Mouse (Mus musculus) forebrain, embryonic 14.5 days (tissue): ENCODE measurements around the gene Lrmda. TPM values are rescaled to one million over a fixed set of nuclear protein-coding genes. Genes with fewer than 3 reads are reported as not detected.

Experiments
- ATAC-seq: fragments of 200-750 bp; cut with Nextera tagmentation; 2 replicates; pipeline ENCODE4 v1.8.0; 2017; ENCODE audit warnings: mild to moderate bottlenecking, moderate library complexity
- DNase-seq: peaks from one replicate; pipeline ENCODE4 v3.0.0-alpha.2; 2015; ENCODE audit warnings: low spot score
- H3K27ac ChIP-seq: fragments of 300-500 bp; sonication (generic); 2 replicates; pipeline ENCODE4 v1.5.1; 2014; ENCODE audit warnings: low read depth, mild to moderate bottlenecking, control low read depth, low read length, moderate library complexity
- H3K27me3 ChIP-seq: fragments of 300-500 bp; sonication (generic); replicated peaks from 2 replicates; pipeline ENCODE4 v1.6.1; 2014; ENCODE audit warnings: low read length, control low read depth, mixed read lengths; ENCODE audit not compliant: control insufficient read depth, insufficient read depth
- H3K36me3 ChIP-seq: fragments of 300-500 bp; sonication (generic); 2 replicates; pipeline ENCODE4 v1.6.1; 2014; ENCODE audit warnings: low read length, control low read depth; ENCODE audit not compliant: control insufficient read depth, insufficient read depth
- H3K4me1 ChIP-seq: fragments of 300-500 bp; sonication (generic); 2 replicates; pipeline ENCODE4 v1.6.1; 2014; ENCODE audit warnings: antibody characterized with exemption, low read length, control low read depth; ENCODE audit not compliant: control insufficient read depth, insufficient read depth
- H3K4me2 ChIP-seq: fragments of 300-500 bp; sonication (generic); 2 replicates; pipeline ENCODE4 v1.6.1; 2014; ENCODE audit warnings: mild to moderate bottlenecking, control low read depth, low read length
- H3K4me3 ChIP-seq: fragments of 300-500 bp; sonication (generic); 2 replicates; pipeline ENCODE4 v1.5.1; 2014; ENCODE audit warnings: low read depth, low read length, control low read depth
- H3K9ac ChIP-seq: fragments of 300-500 bp; sonication (generic); 2 replicates; pipeline ENCODE4 v1.6.1; 2014; ENCODE audit warnings: mild to moderate bottlenecking, low read length, control low read depth, moderate library complexity
- H3K9me3 ChIP-seq: fragments of 300-500 bp; sonication (generic); replicated peaks from 2 replicates; pipeline ENCODE4 v1.6.1; 2016; ENCODE audit warnings: low read length, control low read depth, mixed read lengths; ENCODE audit not compliant: control insufficient read depth
- WGBS: fragments of 180-500 bp; shearing (Covaris S2); extraction: QIAGEN DNeasy Blood & Tissue Kit; methylation state at CpG from one replicate; pipeline ENCODE4 v1.1.7; 2014; 5-methylcytosine and 5-hydroxymethylcytosine counted together
- polyA plus RNA-seq: library from polyadenylated mRNA; unstranded; fragments of >200 nt; fragmentation: Nextera tagmentation; extraction: Ambion mirVana; gene quantifications from 2 replicates; pipeline ENCODE4 v1.2.1, GENCODE M21; 2014

The Lrmda gene
- polyA plus RNA-seq, 1 experiment from 2014 or later = not detected

- ATAC-seq (no peak), DNase-seq (no peak)
- H3K4me2 ChIP-seq = no peak overlapping the region
- no peaks in the 10 kb centered on the region for H3K27me3 ChIP-seq
- no peaks in the 10 kb centered on the region for H3K36me3 ChIP-seq
- no peak overlapping the region for H3K27ac ChIP-seq
- H3K9ac ChIP-seq = no peak overlapping the region
- no peak overlapping the region for H3K4me3 ChIP-seq
- no peaks in the 10 kb centered on the region for H3K9me3 ChIP-seq
- no peaks in the 10 kb centered on the region for H3K4me1 ChIP-seq
These were observed 901.6 kb downstream of the Lrmda start for GRCm38 (mm10) chr14:22921152-22921551.

GRCm38 (mm10) chr14:22921796-22922195 lies 902.3 kb downstream of the Lrmda start:
- Histone ChIP-seq H3K36me3 (no peaks in the 10 kb centered on the region), H3K4me1 (no peaks in the 10 kb centered on the region), H3K27me3 (no peaks in the 10 kb centered on the region), H3K4me2 (no peak overlapping the region), H3K9me3 (no peaks in the 10 kb centered on the region), H3K9ac (no peak overlapping the region), H3K4me3 (no peak overlapping the region), H3K27ac (no peak overlapping the region)
- DNase-seq (no peak), ATAC-seq (no peak)
- WGBS = 92% methylated on average over 2 of the region's 2 CpGs

- no peaks in the 10 kb centered on the region for H3K36me3 ChIP-seq
- ATAC-seq = peak; percentile 72; the same call in 1 of the 2 replicates
- no peaks in the 10 kb centered on the region for H3K27me3 ChIP-seq
- no peaks in the 10 kb centered on the region for H3K4me1 ChIP-seq
- no peak overlapping the region for H3K4me3 ChIP-seq
- H3K27ac ChIP-seq = no peak overlapping the region
- peak; percentile 52 for DNase-seq
- no peak overlapping the region for H3K4me2 ChIP-seq
- whole genome bisulfite sequencing = 86% methylated on average over 4 of the region's 4 CpGs
- no peaks in the 10 kb centered on the region for H3K9me3 ChIP-seq
- no peak overlapping the region for H3K9ac ChIP-seq
These were observed 903.1 kb downstream of the Lrmda start for GRCm38 (mm10) chr14:22922571-22922970.

- H3K9me3 ChIP-seq = no peaks in the 10 kb centered on the region
- H3K4me2 ChIP-seq = no peak overlapping the region
- H3K9ac ChIP-seq = no peak overlapping the region
- DNase-seq = no peak
- H3K4me3 ChIP-seq = no peak overlapping the region
- H3K27ac ChIP-seq = no peak overlapping the region
- H3K4me1 ChIP-seq = no peaks in the 10 kb centered on the region
- H3K36me3 ChIP-seq = no peaks in the 10 kb centered on the region
- WGBS = 67% methylated on average over 1 of the region's 2 CpGs
- no peak for ATAC-seq
- no peaks in the 10 kb centered on the region for H3K27me3 ChIP-seq
These were observed 903.7 kb downstream of the Lrmda start for GRCm38 (mm10) chr14:22923251-22923650.

GRCm38 (mm10) chr14:22928263-22928662 lies 908.8 kb downstream of the Lrmda start:
- WGBS = 85% methylated on average over 2 of the region's 2 CpGs
- DNase-seq (no peak), ATAC-seq (no peak)
- Histone ChIP-seq H3K9me3 (no peaks in the 10 kb centered on the region), H3K9ac (no peak overlapping the region), H3K27ac (no peak overlapping the region), H3K4me3 (no peak overlapping the region), H3K4me2 (no peak overlapping the region), H3K36me3 (no peaks in the 10 kb centered on the region), H3K27me3 (no peaks in the 10 kb centered on the region), H3K4me1 (no peaks in the 10 kb centered on the region)

GRCm38 (mm10) chr14:22928683-22929082 lies 909.2 kb downstream of the Lrmda start:
- no peak for ATAC-seq
- no peaks in the 10 kb centered on the region for H3K36me3 ChIP-seq
- H3K4me1 ChIP-seq = no peaks in the 10 kb centered on the region
- H3K9ac ChIP-seq = no peak overlapping the region
- DNase-seq = no peak
- no peaks in the 10 kb centered on the region for H3K27me3 ChIP-seq
- no peak overlapping the region for H3K4me2 ChIP-seq
- H3K27ac ChIP-seq = no peak overlapping the region
- no peaks in the 10 kb centered on the region for H3K9me3 ChIP-seq
- WGBS = 95% methylated on average over 1 of the region's 1 CpGs
- H3K4me3 ChIP-seq = no peak overlapping the region

- Histone ChIP-seq H3K4me2 (no peak overlapping the region), H3K9me3 (no peaks in the 10 kb centered on the region), H3K36me3 (no peaks in the 10 kb centered on the region), H3K4me3 (no peak overlapping the region), H3K9ac (no peak overlapping the region), H3K27me3 (no peaks in the 10 kb centered on the region), H3K4me1 (no peaks in the 10 kb centered on the region), H3K27ac (no peak overlapping the region)
- WGBS = 93% methylated on average over 2 of the region's 2 CpGs
- DNase-seq = no peak
- ATAC-seq = no peak
These were observed 910.1 kb downstream of the Lrmda start for GRCm38 (mm10) chr14:22929585-22929984.

GRCm38 (mm10) chr14:22930488-22931046 lies 911.1 kb downstream of the Lrmda start:
- H3K9ac ChIP-seq = no peak overlapping the region

GRCm38 (mm10) chr14:22931114-22931822 lies 911.8 kb downstream of the Lrmda start:
- ATAC-seq (no peak), DNase-seq (no peak)
- no peaks in the 10 kb centered on the region for H3K27me3 ChIP-seq
- H3K4me3 ChIP-seq = no peak overlapping the region
- no peak overlapping the region for H3K9ac ChIP-seq
- H3K36me3 ChIP-seq = no peaks in the 10 kb centered on the region
- H3K4me2 ChIP-seq = no peak overlapping the region
- WGBS = 89% methylated on average over 4 of the region's 4 CpGs
- 0 out of 2 replicates have a peak, but pooled peaks cover under 1% of the 10 kb centered on the region for H3K9me3 ChIP-seq
- H3K27ac ChIP-seq = no peak overlapping the region
- H3K4me1 ChIP-seq = no peaks in the 10 kb centered on the region

More at GRCm38 (mm10) chr14:22930488-22931046, 911.1 kb downstream of the Lrmda start:
- Histone ChIP-seq H3K9me3 (no peaks in the 10 kb centered on the region), H3K4me3 (no peak overlapping the region), H3K27me3 (no peaks in the 10 kb centered on the region), H3K4me1 (no peaks in the 10 kb centered on the region), H3K4me2 (no peak overlapping the region), H3K36me3 (no peaks in the 10 kb centered on the region), H3K27ac (no peak overlapping the region)
- WGBS = 89% methylated on average over 9 of the region's 9 CpGs
- no peak for DNase-seq
- no peak for ATAC-seq
